Mouse (Mus musculus): ENCODE data around the gene Dab2. TPM values are rescaled to one million over a fixed set of nuclear protein-coding genes. Genes with fewer than 3 reads are reported as not detected.

Dab2 gene
- polyA plus RNA-seq, 1 experiment from 2014 or later: 51.2 TPM

GRCm38 (mm10) chr15:6445135-6445534, 145.5 kb downstream of the Dab2 start, which contains the start of gene C9:
TSS of gene C9 (plus strand) at chr15:6445327.
- Histone ChIP-seq H3K9me3 (no peaks in the 10 kb centered on the region), H3K4me3 (replicated peaks) (no peak within 1 kb of the TSS), H3K36me3 (no peaks in the 10 kb centered on the region), H3K4me2 (replicated peaks) (no peak within 1 kb of the TSS), H3K4me1 (replicated peaks) (0 out of 2 replicates have a peak, but pooled peaks cover 7% of the 10 kb centered on the region), H3K27me3 (replicated peaks) (no peaks in the 10 kb centered on the region), H3K27ac (no peak within 1 kb of the TSS), H3K9ac (no peak within 1 kb of the TSS)
- 38% methylated on average over 2 of the region's 2 CpGs for WGBS
- peak; percentile 69 for ATAC-seq

GRCm38 (mm10) chr15:6446181-6446580, 146.6 kb downstream of the Dab2 start:
- Histone ChIP-seq H3K27ac (no peak overlapping the region), H3K36me3 (no peaks in the 10 kb centered on the region), H3K27me3 (replicated peaks) (no peaks in the 10 kb centered on the region), H3K4me2 (replicated peaks) (no peak overlapping the region), H3K4me3 (replicated peaks) (no peak overlapping the region), H3K4me1 (replicated peaks) (0 out of 2 replicates have a peak, but pooled peaks cover 7% of the 10 kb centered on the region), H3K9ac (no peak overlapping the region), H3K9me3 (no peaks in the 10 kb centered on the region)
- WGBS: 58% methylated on average over 1 of the region's 1 CpGs
- no peak for ATAC-seq

GRCm38 (mm10) chr15:6448892-6449291, 149.3 kb downstream of the Dab2 start:
- peak; percentile 30; the same call in 1 of the 2 replicates for ATAC-seq
- Histone ChIP-seq H3K27me3 (replicated peaks) (no peaks in the 10 kb centered on the region), H3K4me1 (replicated peaks) (0 out of 2 replicates have a peak, but pooled peaks cover 7% of the 10 kb centered on the region), H3K9me3 (no peaks in the 10 kb centered on the region), H3K4me2 (replicated peaks) (no peak overlapping the region; the same call in 1 of the 2 replicates), H3K27ac (no peak overlapping the region), H3K9ac (no peak overlapping the region), H3K36me3 (no peaks in the 10 kb centered on the region), H3K4me3 (replicated peaks) (no peak overlapping the region)
- 20% methylated on average over 9 of the region's 9 CpGs for WGBS

GRCm38 (mm10) chr15:6454461-6454860, 154.9 kb downstream of the Dab2 start:
- Histone ChIP-seq H3K9ac (no peak overlapping the region), H3K36me3 (no peaks in the 10 kb centered on the region), H3K4me3 (replicated peaks) (no peak overlapping the region), H3K27ac (no peak overlapping the region), H3K4me2 (replicated peaks) (no peak overlapping the region), H3K27me3 (replicated peaks) (no peaks in the 10 kb centered on the region), H3K4me1 (replicated peaks) (no peaks in the 10 kb centered on the region), H3K9me3 (no peaks in the 10 kb centered on the region)
- 75% methylated on average over 2 of the region's 2 CpGs for WGBS
- no peak for ATAC-seq

GRCm38 (mm10) chr15:6461381-6461780, 161.8 kb downstream of the Dab2 start:
- no peaks in the 10 kb centered on the region for H3K9me3 ChIP-seq
- no peak for ATAC-seq
- WGBS: 70% methylated on average over 8 of the region's 8 CpGs
- no peak overlapping the region for H3K4me2 ChIP-seq (replicated peaks)
- no peaks in the 10 kb centered on the region for H3K36me3 ChIP-seq
- H3K27me3 ChIP-seq (replicated peaks): no peaks in the 10 kb centered on the region
- H3K4me3 ChIP-seq (replicated peaks): no peak overlapping the region
- no peak overlapping the region for H3K27ac ChIP-seq
- no peak overlapping the region for H3K9ac ChIP-seq
- no peaks in the 10 kb centered on the region for H3K4me1 ChIP-seq (replicated peaks)

- Histone ChIP-seq H3K4me2 (replicated peaks) (no peak overlapping the region), H3K9me3 (no peaks in the 10 kb centered on the region), H3K27me3 (replicated peaks) (no peaks in the 10 kb centered on the region), H3K9ac (no peak overlapping the region), H3K4me3 (replicated peaks) (no peak overlapping the region), H3K4me1 (replicated peaks) (no peaks in the 10 kb centered on the region), H3K36me3 (no peaks in the 10 kb centered on the region), H3K27ac (no peak overlapping the region)
- no peak for ATAC-seq
- WGBS: 80% methylated on average over 3 of the region's 3 CpGs
Observed at GRCm38 (mm10) chr15:6463361-6463923, 163.9 kb downstream of the Dab2 start.

- Histone ChIP-seq H3K4me3 (replicated peaks) (no peak overlapping the region), H3K36me3 (no peaks in the 10 kb centered on the region), H3K27ac (no peak overlapping the region), H3K4me1 (replicated peaks) (no peaks in the 10 kb centered on the region), H3K27me3 (replicated peaks) (no peaks in the 10 kb centered on the region), H3K9me3 (no peaks in the 10 kb centered on the region), H3K4me2 (replicated peaks) (no peak overlapping the region), H3K9ac (no peak overlapping the region)
- WGBS: 80% methylated on average over 10 of the region's 10 CpGs
- no peak for ATAC-seq
Observed at GRCm38 (mm10) chr15:6466995-6467394, 167.4 kb downstream of the Dab2 start.

GRCm38 (mm10) chr15:6468845-6469244, 169.3 kb downstream of the Dab2 start:
- no peaks in the 10 kb centered on the region for H3K4me1 ChIP-seq (replicated peaks)
- H3K9ac ChIP-seq: no peak overlapping the region
- H3K27ac ChIP-seq: no peak overlapping the region
- ATAC-seq: no peak
- H3K4me2 ChIP-seq (replicated peaks): no peak overlapping the region
- no peaks in the 10 kb centered on the region for H3K9me3 ChIP-seq
- H3K27me3 ChIP-seq (replicated peaks): no peaks in the 10 kb centered on the region
- no peak overlapping the region for H3K4me3 ChIP-seq (replicated peaks)
- 86% methylated on average over 1 of the region's 1 CpGs for WGBS
- H3K36me3 ChIP-seq: no peaks in the 10 kb centered on the region

GRCm38 (mm10) chr15:6469384-6469783, 169.8 kb downstream of the Dab2 start:
- no peak overlapping the region for H3K4me2 ChIP-seq (replicated peaks)
- no peaks in the 10 kb centered on the region for H3K27me3 ChIP-seq (replicated peaks)
- H3K27ac ChIP-seq: no peak overlapping the region
- no peak overlapping the region for H3K9ac ChIP-seq
- no peaks in the 10 kb centered on the region for H3K36me3 ChIP-seq
- H3K9me3 ChIP-seq: no peaks in the 10 kb centered on the region
- ATAC-seq: no peak
- no peaks in the 10 kb centered on the region for H3K4me1 ChIP-seq (replicated peaks)
- WGBS: 87% methylated on average over 3 of the region's 3 CpGs
- H3K4me3 ChIP-seq (replicated peaks): no peak overlapping the region

- H3K36me3 ChIP-seq: no peaks in the 10 kb centered on the region
- H3K27me3 ChIP-seq (replicated peaks): no peaks in the 10 kb centered on the region
- WGBS: 64% methylated on average over 3 of the region's 3 CpGs
- no peak overlapping the region for H3K4me3 ChIP-seq (replicated peaks)
- no peak overlapping the region for H3K27ac ChIP-seq
- H3K4me2 ChIP-seq (replicated peaks): no peak overlapping the region
- no peak overlapping the region for H3K9ac ChIP-seq
- no peak for ATAC-seq
- H3K4me1 ChIP-seq (replicated peaks): no peaks in the 10 kb centered on the region
- no peaks in the 10 kb centered on the region for H3K9me3 ChIP-seq
Observed at GRCm38 (mm10) chr15:6483561-6483960, 184.0 kb downstream of the Dab2 start.

Other genes with a start within 250 kb of the Dab2 start
- 2.9 and 4.2 TPM in 2 replicates for gene C9, start 145.5 kb downstream of the Dab2 start, polyA plus RNA-seq (2015; fragmentation: Nextera tagmentation; extraction: Ambion mirVana)
- 6.5 and 8.6 TPM in 2 replicates for gene Fyb, start 223.1 kb downstream of the Dab2 start, polyA plus RNA-seq (2015; fragmentation: Nextera tagmentation; extraction: Ambion mirVana)

Measured in intestine, embryonic 15.5 days (tissue).